Mouse (Mus musculus) megakaryocyte, embryonic 14.5 days (primary cell): ENCODE results near the gene Pappa.

Experiments
- FLI1 ChIP-seq: IDR thresholded peaks from 2 replicates; pipeline ENCODE4 v1.6.1; 2012; ENCODE audit warnings: low read length, inconsistent platforms, mixed read lengths
- GATA1 ChIP-seq: IDR thresholded peaks from 3 replicates; pipeline ENCODE4 v1.6.1; 2012; ENCODE audit warnings: mixed read lengths, low read length, inconsistent platforms, borderline replicate concordance

DNA sequence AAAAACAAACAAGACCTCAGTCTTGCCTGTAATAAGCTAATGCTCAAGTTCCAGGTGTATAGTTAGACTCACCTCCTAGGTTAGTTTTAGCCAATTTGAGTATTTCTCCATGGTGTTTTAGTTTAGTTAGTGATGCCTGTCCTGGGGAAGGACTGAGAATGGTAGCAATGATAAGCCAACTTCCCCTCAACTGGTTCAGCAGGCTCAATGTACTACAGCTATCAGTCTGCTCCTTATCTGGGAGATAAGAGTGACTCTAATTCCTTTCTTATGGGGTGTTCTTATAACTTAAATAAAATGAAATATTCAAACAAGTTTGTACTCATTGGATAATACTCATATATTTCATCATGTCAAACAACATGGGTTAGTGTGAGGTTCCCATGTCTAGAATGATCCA, 156.9 kb downstream of the Pappa start:
- TF ChIP-seq GATA1 (no peak), FLI1 (no peak)
